Mouse (Mus musculus) olfactory bulb, adult 2 months (tissue): ENCODE data around the gene Nod2.

Source experiments
- CTCF ChIP-seq: fragments of 200-500 bp; IDR thresholded peaks from 2 replicates; pipeline ENCODE4 v1.5.1; 2012; ENCODE audit warnings: low read depth, mild to moderate bottlenecking, low read length, moderate library complexity; ENCODE audit not compliant: insufficient read depth
- POLR2A ChIP-seq: fragments of 200-500 bp; IDR thresholded peaks from 2 replicates; pipeline ENCODE4 v1.6.1; 2012; ENCODE audit warnings: mild to moderate bottlenecking, low read depth, low read length, moderate library complexity; ENCODE audit not compliant: insufficient read depth

DNA sequence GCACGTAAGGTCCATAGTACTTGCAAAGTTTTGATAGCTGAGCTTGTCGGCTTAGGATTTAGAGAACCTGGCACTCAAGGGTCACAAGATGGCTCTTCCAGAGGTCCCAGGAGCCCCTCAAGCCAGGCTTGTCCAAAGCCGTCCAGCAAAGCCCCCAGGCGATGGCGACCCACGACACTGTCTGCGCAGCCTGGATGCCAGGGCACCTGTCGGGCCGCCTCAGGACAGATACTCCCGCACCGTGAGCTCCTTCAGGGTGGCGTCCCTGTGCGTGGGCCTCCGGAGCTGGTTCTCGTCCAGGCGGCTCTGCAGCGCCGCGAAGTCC lies 20.2 kb upstream of the Nod2 start:
- TF ChIP-seq CTCF (no peak), POLR2A (no peak; the same call in 1 of the 2 replicates)
